Mouse (Mus musculus): Measurements from ENCODE around the gene Meis2.

The Meis2 gene

GRCm38 (mm10) chr2:116068461-116068860, 2.8 kb upstream of the Meis2 start:
- DNase-seq (ENCODE audit: low read depth, low spot score) = no peak

- peak; percentile 41 for DNase-seq (ENCODE audit: low read depth, low spot score)
Measured at GRCm38 (mm10) chr2:116067711-116068110, 2.1 kb upstream of the Meis2 start.

- DNase-seq (ENCODE audit: low read depth, low spot score) = peak; percentile 91
Measured at GRCm38 (mm10) chr2:116067065-116067497, 1.4 kb upstream of the Meis2 start.

GRCm38 (mm10) chr2:116066057-116066941, 660 bp upstream of the Meis2 start:
- peak; percentile 63 for DNase-seq (ENCODE audit: low read depth, low spot score)

GRCm38 (mm10) chr2:116065057-116065456, 582 bp downstream of the Meis2 start:
- peak; percentile 22 for DNase-seq (ENCODE audit: low read depth, low spot score)

- peak; percentile 46 for DNase-seq (ENCODE audit: low read depth, low spot score)
Measured at GRCm38 (mm10) chr2:116064521-116064920, 1.1 kb downstream of the Meis2 start.

- DNase-seq (ENCODE audit: low read depth, low spot score) = peak; percentile 34
Measured at GRCm38 (mm10) chr2:116063819-116064293, 1.8 kb downstream of the Meis2 start.

- DNase-seq (ENCODE audit: low read depth, low spot score) = peak; percentile 53
Measured at GRCm38 (mm10) chr2:116062761-116063441, 2.7 kb downstream of the Meis2 start.

GRCm38 (mm10) chr2:116062251-116062651, 3.4 kb downstream of the Meis2 start:
- peak; percentile 77 for DNase-seq (ENCODE audit: low read depth, low spot score)

GRCm38 (mm10) chr2:116061401-116062021, 4.1 kb downstream of the Meis2 start:
- peak; percentile 72 for DNase-seq (ENCODE audit: low read depth, low spot score)

GRCm38 (mm10) chr2:116060701-116061400, 4.8 kb downstream of the Meis2 start:
- DNase-seq (ENCODE audit: low read depth, low spot score) = peak; percentile 70

GRCm38 (mm10) chr2:116060210-116060609, 5.4 kb downstream of the Meis2 start:
- DNase-seq (ENCODE audit: low read depth, low spot score) = peak; percentile 97

GRCm38 (mm10) chr2:116059661-116060060, 6.0 kb downstream of the Meis2 start:
- DNase-seq (ENCODE audit: low read depth, low spot score) = peak; percentile 89

- DNase-seq (ENCODE audit: low read depth, low spot score) = no peak
Measured at GRCm38 (mm10) chr2:116059066-116059465, 6.6 kb downstream of the Meis2 start.

GRCm38 (mm10) chr2:116058511-116058910, 7.1 kb downstream of the Meis2 start:
- DNase-seq (ENCODE audit: low read depth, low spot score) = no peak

GRCm38 (mm10) chr2:116056826-116057225, 8.8 kb downstream of the Meis2 start:
- DNase-seq (ENCODE audit: low read depth, low spot score) = no peak

- no peak for DNase-seq (ENCODE audit: low read depth, low spot score)
Measured at GRCm38 (mm10) chr2:116055686-116056620, 9.7 kb downstream of the Meis2 start.

GRCm38 (mm10) chr2:116053931-116054330, 11.7 kb downstream of the Meis2 start:
- DNase-seq (ENCODE audit: low read depth, low spot score) = no peak

GRCm38 (mm10) chr2:116052688-116053421, 12.8 kb downstream of the Meis2 start:
- DNase-seq (ENCODE audit: low read depth, low spot score) = no peak

Data from ES-CJ7 (cell line).